ENCODE assay signal across 8 mouse cellular contexts in genomic region chr13:46162025-46162374, GRCm38 (mm10).
A peak's percentile ranks its signal among the peaks of the same experiment; 100 is the strongest.
DNase-seq lines count a peak whose midpoint lies in the region; ATAC-seq and TF ChIP-seq lines count a peak whose summit lies in the region.

No protein-coding gene starts in this region.

- TF ChIP-seq EP300 in stomach, postnatal 0 days (optimal IDR thresholded peaks at IDR 0.05): no peak

- TF ChIP-seq CTCF in bone marrow macrophage, adult 2 months (IDR thresholded peaks at IDR 0.05; ENCODE audit: low read depth, low read length): peak; percentile 86
- peak; percentile 77; the same call in 1 of the 2 replicates for TF ChIP-seq CTCF in embryonic fibroblast, embryonic 13.5 days (IDR thresholded peaks at IDR 0.05; ENCODE audit: borderline replicate concordance, insufficient read depth, low read length)
- TF ChIP-seq CTCF in stomach, postnatal 0 days (IDR thresholded peaks at IDR 0.05; ENCODE audit: low read depth): peak; percentile 98

- ATAC-seq in heart, embryonic 14.5 days (ENCODE audit: insufficient number of reproducible peaks, insufficient read depth, low FRiP score, low read depth): no peak
- ATAC-seq in liver, embryonic 13.5 days (ENCODE audit: low read depth): no peak
- ATAC-seq in neural tube, embryonic 11.5 days (ENCODE audit: insufficient read depth, low FRiP score, low TSS enrichment): no peak
- ATAC-seq in stomach, postnatal 0 days (ENCODE audit: low FRiP score, low TSS enrichment): peak; percentile 71

- no peaks in the 10 kb centered on the region for H3K9me3 ChIP-seq in heart, embryonic 14.5 days (ENCODE audit: control insufficient read depth, low read length)
- no peaks in the 10 kb centered on the region for H3K9me3 ChIP-seq in liver, embryonic 13.5 days (replicated peaks)
- H3K9me3 ChIP-seq in neural tube, embryonic 11.5 days (ENCODE audit: control insufficient read depth, low read length): no peaks in the 10 kb centered on the region
- no peaks in the 10 kb centered on the region for H3K9me3 ChIP-seq in stomach, postnatal 0 days (ENCODE audit: control insufficient read depth, low read length)

- H3K27me3 ChIP-seq in heart, embryonic 14.5 days (ENCODE audit: control insufficient read depth, insufficient read depth, low read length): no peaks in the 10 kb centered on the region
- H3K27me3 ChIP-seq in liver, embryonic 13.5 days: no peaks in the 10 kb centered on the region
- H3K27me3 ChIP-seq in neural tube, embryonic 11.5 days (ENCODE audit: control insufficient read depth, insufficient read depth, low read length): no peaks in the 10 kb centered on the region
- no peaks in the 10 kb centered on the region for H3K27me3 ChIP-seq in stomach, postnatal 0 days (ENCODE audit: control insufficient read depth, insufficient read depth, low read length)

- DNase-seq in B cell, adult 2 months: peak; percentile 75 to 76
- peak; percentile 85 for DNase-seq in kidney, postnatal 10 days
- peak; percentile 13 for DNase-seq in liver, embryonic 13.5 days
- DNase-seq in neural tube, embryonic 11.5 days (ENCODE audit: low spot score): peak; percentile 79
- peak; percentile 71 for DNase-seq in stomach, postnatal 0 days (ENCODE audit: low spot score)

- WGBS in heart, embryonic 14.5 days: 3% methylated on average over 10 of the region's 10 CpGs
- 4% methylated on average over 10 of the region's 10 CpGs for WGBS in liver, embryonic 13.5 days (ENCODE audit: insufficient replicate concordance)
- WGBS in neural tube, embryonic 11.5 days: 3% methylated on average over 10 of the region's 10 CpGs
- WGBS in stomach, postnatal 0 days: 4% methylated on average over 10 of the region's 10 CpGs

- peak overlapping the region; percentile 12; the same call in 1 of the 2 replicates for H3K9ac ChIP-seq in heart, embryonic 14.5 days (ENCODE audit: low read length)
- H3K9ac ChIP-seq in liver, embryonic 13.5 days: no peak overlapping the region
- H3K9ac ChIP-seq in neural tube, embryonic 11.5 days (ENCODE audit: low read length): no peak overlapping the region
- H3K9ac ChIP-seq in stomach, postnatal 0 days (ENCODE audit: low read length): 0 out of 2 replicates have a peak overlapping the region, but pooled peaks have one; percentile 23

- no peaks in the 10 kb centered on the region for H3K36me3 ChIP-seq in heart, embryonic 14.5 days (ENCODE audit: control insufficient read depth, insufficient read depth, low read length)
- H3K36me3 ChIP-seq in liver, embryonic 13.5 days: no peaks in the 10 kb centered on the region
- no peaks in the 10 kb centered on the region for H3K36me3 ChIP-seq in neural tube, embryonic 11.5 days (ENCODE audit: control insufficient read depth, insufficient read depth, low read length)
- no peaks in the 10 kb centered on the region for H3K36me3 ChIP-seq in stomach, postnatal 0 days (ENCODE audit: control insufficient read depth, insufficient read depth, low read length)

- no peak overlapping the region for H3K27ac ChIP-seq in bone marrow macrophage, adult 2 months (ENCODE audit: insufficient read depth, low read depth, low read length)
- H3K27ac ChIP-seq in embryonic fibroblast, embryonic 13.5 days (ENCODE audit: insufficient read depth, low read length): no peak overlapping the region
- H3K27ac ChIP-seq in heart, embryonic 14.5 days (replicated peaks in 1 of 2; ENCODE audit: control insufficient read depth in 1 of 2, insufficient read depth in 1 of 2, low read depth in 2 of 2, low read length in 2 of 2): no peak overlapping the region
- no peak overlapping the region for H3K27ac ChIP-seq in liver, embryonic 13.5 days
- H3K27ac ChIP-seq in neural tube, embryonic 11.5 days (ENCODE audit: low read depth, low read length): no peak overlapping the region
- no peak overlapping the region for H3K27ac ChIP-seq in stomach, postnatal 0 days (replicated peaks)

- peaks cover 15% of the 10 kb centered on the region for H3K4me1 ChIP-seq in bone marrow macrophage, adult 2 months (ENCODE audit: control insufficient read depth, insufficient read depth, low read length)
- H3K4me1 ChIP-seq in embryonic fibroblast, embryonic 13.5 days (ENCODE audit: control insufficient read depth, insufficient read depth, low read length): no peaks in the 10 kb centered on the region
- H3K4me1 ChIP-seq in heart, embryonic 14.5 days (ENCODE audit: control insufficient read depth in 2 of 2, insufficient read depth in 2 of 2, low read length in 2 of 2): no peaks in the 10 kb centered on the region
- no peaks in the 10 kb centered on the region for H3K4me1 ChIP-seq in liver, embryonic 13.5 days (replicated peaks)
- 0 out of 2 replicates have a peak, but pooled peaks cover 3% of the 10 kb centered on the region for H3K4me1 ChIP-seq in neural tube, embryonic 11.5 days (ENCODE audit: control insufficient read depth, insufficient read depth, low read length)
- no peaks in the 10 kb centered on the region for H3K4me1 ChIP-seq in stomach, postnatal 0 days (replicated peaks; ENCODE audit: control insufficient read depth, insufficient read depth)

- peak overlapping the region; percentile 57 for H3K4me2 ChIP-seq in heart, embryonic 14.5 days (ENCODE audit: low read length)
- 0 out of 2 replicates have a peak overlapping the region, but pooled peaks have one; percentile 19 for H3K4me2 ChIP-seq in liver, embryonic 13.5 days
- peak overlapping the region; percentile 15 for H3K4me2 ChIP-seq in neural tube, embryonic 11.5 days (ENCODE audit: low read depth)
- H3K4me2 ChIP-seq in stomach, postnatal 0 days (replicated peaks; ENCODE audit: low read depth): peak overlapping the region; percentile 50

- H3K4me3 ChIP-seq in bone marrow macrophage, adult 2 months (ENCODE audit: insufficient read depth, low read length): no peak overlapping the region
- H3K4me3 ChIP-seq in embryonic fibroblast, embryonic 13.5 days (ENCODE audit: insufficient read depth, low read length): no peak overlapping the region
- no peak overlapping the region for H3K4me3 ChIP-seq in heart, embryonic 14.5 days (ENCODE audit: control insufficient read depth in 1 of 2, insufficient read depth in 1 of 2, low read depth in 1 of 2, low read length in 2 of 2)
- no peak overlapping the region for H3K4me3 ChIP-seq in liver, embryonic 13.5 days (replicated peaks)
- H3K4me3 ChIP-seq in neural tube, embryonic 11.5 days (ENCODE audit: low read depth, low read length): no peak overlapping the region
- H3K4me3 ChIP-seq in stomach, postnatal 0 days (ENCODE audit: low read depth, low read length): 0 out of 2 replicates have a peak overlapping the region, but pooled peaks have one; percentile 6

- TF ChIP-seq POLR2A in bone marrow macrophage, adult 2 months (IDR thresholded peaks at IDR 0.05; ENCODE audit: borderline replicate concordance, low read depth, low read length): no peak
- no peak for TF ChIP-seq POLR2A in embryonic fibroblast, embryonic 13.5 days (IDR thresholded peaks at IDR 0.05; ENCODE audit: low read depth, low read length)

Comparison
In these comparisons a context has a peak if more than half of its experiments do, and no peak if none do; other contexts are left out.
1. DNase-seq: peak in every context shown above with its lines; median percentile 85 in kidney, postnatal 10 days; 79 in neural tube, embryonic 11.5 days; 76 in B cell, adult 2 months; 71 in stomach, postnatal 0 days; 13 in liver, embryonic 13.5 days.
2. H3K9ac ChIP-seq: peak in heart, embryonic 14.5 days (single experiment) and stomach, postnatal 0 days (single experiment); none in liver, embryonic 13.5 days (single experiment) and neural tube, embryonic 11.5 days (single experiment).
3. Peak in every context shown above with its lines, with median percentiles within 50 percentile points of each other: CTCF ChIP-seq and H3K4me2 ChIP-seq.